Mouse (Mus musculus): ENCODE measurements around the gene Fgd5.

GRCm38 (mm10) chr6:92021061-92021460, 42.4 kb downstream of the Fgd5 start:
- TF ChIP-seq CTCF (IDR thresholded peaks at IDR 0.05; ENCODE audit: control insufficient read depth, insufficient read depth, low read length), result no peak
- no peak for TF ChIP-seq POLR2A (IDR thresholded peaks at IDR 0.05; ENCODE audit: borderline replicate concordance, control insufficient read depth, low read depth, low read length)

Data from bone marrow, adult 2 months (tissue).